Mouse (Mus musculus): ENCODE results near the gene Tmem102.

- TF ChIP-seq MAX (IDR thresholded peaks at IDR 0.05; ENCODE audit: low read depth) (no peak), POLR2A (IDR thresholded peaks at IDR 0.05; ENCODE audit: insufficient read length, low read depth) (no peak), TCF3 (IDR thresholded peaks at IDR 0.05; ENCODE audit: insufficient read length, low read depth) (no peak), POLR2AphosphoS2 (IDR thresholded peaks at IDR 0.05; ENCODE audit: insufficient read length, low read depth) (no peak)
These were observed 30.5 kb upstream of the Tmem102 start for GRCm38 (mm10) chr11:69835966-69836335.

Data from myocyte (in vitro differentiated cells).